Mouse (Mus musculus): ENCODE measurements around the gene Ebf1.

DNA sequence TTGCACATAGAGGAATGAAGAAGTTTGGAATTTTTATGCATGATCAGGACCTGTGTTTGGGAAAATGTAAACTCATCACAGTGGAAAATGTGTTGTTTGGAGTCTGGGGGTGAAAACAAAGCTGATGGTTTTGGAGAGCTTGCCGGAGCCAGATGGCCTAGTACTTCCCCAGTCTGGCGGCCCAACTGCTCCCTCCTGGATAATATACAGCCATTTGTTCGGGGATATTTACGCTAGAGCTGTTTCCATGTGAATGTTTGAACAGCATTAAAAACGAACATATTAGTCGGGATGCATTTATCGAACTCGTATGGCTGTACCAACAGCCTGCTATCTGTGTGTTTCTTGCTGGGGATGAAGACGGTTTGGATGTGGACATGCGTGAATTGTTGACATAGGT, 8.9 kb downstream of the Ebf1 start:
- TF ChIP-seq CTCF (IDR thresholded peaks at IDR 0.05; ENCODE audit: control insufficient read depth, insufficient read depth, low read length) (no peak), POLR2A (IDR thresholded peaks at IDR 0.05; ENCODE audit: borderline replicate concordance, control insufficient read depth, low read depth, low read length) (no peak)

Data from bone marrow, adult 2 months (tissue).